Mouse (Mus musculus): ENCODE data around the gene Wdr53. TPM values are rescaled to one million over a fixed set of nuclear protein-coding genes. Genes with fewer than 3 reads are reported as not detected.
"Not testable (repeated sequence)": the region's sequence is repeated elsewhere in the genome, so short reads cannot be mapped to it uniquely, and the experiment has no call there.

The Wdr53 gene
- total RNA-seq, 2 experiments from 2014 or later = 10.9 to 11.9 TPM

GRCm38 (mm10) chr16:32275830-32276229, 28.8 kb downstream of the Wdr53 start:
- intact Hi-C loops (cut with DNase I) = no loop called here
- no peak for DNase-seq (ENCODE audit: low spot score in 2 of 2)

DNA sequence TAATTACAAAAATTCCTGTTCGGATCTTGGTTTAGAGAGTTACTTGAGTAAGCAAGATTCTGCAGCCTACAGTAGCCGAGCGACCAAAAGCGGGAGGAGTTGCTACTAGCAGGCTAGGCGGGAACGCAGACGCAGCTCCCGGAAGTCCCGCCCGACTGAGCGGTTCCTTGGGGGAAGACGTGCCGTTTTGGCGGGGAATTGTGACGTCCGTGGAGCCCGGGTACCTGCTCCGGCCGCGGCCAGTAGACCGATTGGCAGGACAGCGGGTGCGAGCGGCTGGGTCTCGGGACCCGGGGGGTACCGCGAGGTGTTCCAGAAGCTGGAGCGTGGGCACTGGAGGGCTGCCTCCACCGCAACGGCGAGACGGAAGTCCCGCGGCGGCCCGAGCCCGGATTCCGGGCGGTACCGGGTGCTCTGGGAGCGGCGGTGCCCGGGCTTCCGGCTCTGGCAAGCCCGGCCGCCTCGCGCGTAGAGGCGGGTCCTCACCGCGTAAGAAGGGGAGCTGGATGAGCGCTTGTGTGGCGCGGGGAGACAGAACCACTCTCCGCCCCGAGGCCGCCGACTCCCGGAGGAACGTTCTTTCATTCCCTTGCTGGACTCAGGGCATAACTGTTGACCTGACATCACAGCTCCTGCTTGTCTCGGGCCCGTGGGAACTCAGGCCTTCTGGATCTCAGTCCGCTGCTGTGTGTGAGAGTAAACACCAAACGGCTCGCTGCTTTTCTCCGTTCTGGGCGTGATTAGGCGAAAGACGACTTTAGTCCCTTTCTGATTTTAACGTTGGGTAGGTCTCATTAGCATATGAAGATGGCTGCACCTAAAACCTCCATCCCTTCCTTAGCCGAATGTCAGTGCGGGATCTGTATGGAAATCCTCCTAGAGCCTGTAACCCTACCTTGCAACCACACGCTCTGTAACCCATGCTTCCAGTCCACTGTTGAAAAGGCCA, 30.6 kb downstream of the Wdr53 start, which contains the start of gene Rnf168:
Rnf168 (plus strand) TSS at position 152 of the 949 bp plus-strand sequence.
- intact Hi-C loops (cut with DNase I) = no loop called here

GRCm38 (mm10) chr16:32278396-32278795, 31.4 kb downstream of the Wdr53 start:
- no peak for DNase-seq (ENCODE audit: low spot score in 2 of 2)
- intact Hi-C loops (cut with DNase I) = no loop called here

More for the DNA sequence above, 30.6 kb downstream of the Wdr53 start, which contains the start of gene Rnf168:
- DNase-seq (ENCODE audit: low spot score in 2 of 2) = peak; percentile 81 to 90

DNA sequence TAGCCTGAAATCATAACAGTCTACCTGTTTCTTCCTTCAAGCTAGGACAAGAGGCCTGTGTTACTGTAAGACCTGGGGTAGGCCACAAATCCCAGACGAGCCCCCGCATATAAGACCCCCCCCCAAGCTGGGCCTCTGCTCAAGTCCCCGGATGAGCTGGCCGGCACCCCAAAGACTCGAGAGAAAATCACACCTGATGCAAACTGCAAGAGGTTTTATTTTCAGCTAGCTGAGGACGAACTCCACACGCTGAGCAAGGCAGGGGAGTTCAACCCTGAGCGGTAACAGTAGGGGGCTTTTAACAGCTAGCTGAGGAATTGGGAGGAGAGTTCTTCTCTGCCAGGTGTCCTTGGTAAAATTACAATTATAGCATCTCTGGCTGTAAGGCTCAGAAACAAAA, 33.2 kb downstream of the Wdr53 start:
- intact Hi-C loops (cut with DNase I) = no loop called here

DNA sequence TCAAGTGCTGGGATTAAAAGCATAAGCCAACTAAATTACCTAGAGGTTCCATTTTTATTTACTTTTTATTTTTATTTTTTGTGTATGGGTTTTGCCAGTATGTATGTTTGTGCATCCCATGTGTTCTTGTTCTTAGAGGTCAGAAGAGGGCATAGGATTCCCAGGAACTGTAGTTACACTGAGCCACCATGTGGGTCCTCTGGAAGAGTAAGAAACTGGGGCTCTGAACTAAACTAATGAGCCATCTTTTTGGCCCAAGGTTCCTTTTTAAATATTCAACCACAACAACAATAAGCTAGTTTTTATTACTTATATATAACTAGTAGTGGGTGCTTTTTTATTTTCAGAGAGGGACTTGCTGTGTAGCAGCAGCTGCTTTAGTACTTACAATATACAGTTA, 35.6 kb downstream of the Wdr53 start:
- intact Hi-C loops (cut with DNase I) = no loop called here
- DNase-seq (ENCODE audit: low spot score in 2 of 2) = no peak

More for the DNA sequence above, 33.2 kb downstream of the Wdr53 start:
- DNase-seq (ENCODE audit: low spot score in 2 of 2) = no peak

GRCm38 (mm10) chr16:32291821-32292220, 44.8 kb downstream of the Wdr53 start:
- no peak for DNase-seq (ENCODE audit: low spot score in 2 of 2)
- intact Hi-C loops (cut with DNase I) = no loop called here

- DNase-seq (ENCODE audit: low spot score in 2 of 2); intact Hi-C loops (cut with DNase I): not testable (repeated sequence)
Observed at GRCm38 (mm10) chr16:32299617-32300016, 52.6 kb downstream of the Wdr53 start.

GRCm38 (mm10) chr16:32303046-32303445, 56.0 kb downstream of the Wdr53 start:
- intact Hi-C loops (cut with DNase I) = no loop called here
- no peak for DNase-seq (ENCODE audit: low spot score in 2 of 2)

GRCm38 (mm10) chr16:32303886-32304285, 56.9 kb downstream of the Wdr53 start:
- DNase-seq (ENCODE audit: low spot score in 2 of 2) = no peak
- intact Hi-C loops (cut with DNase I) = no loop called here

Small RNA genes within 50 kb of the gene (microRNA-seq; reads per million reads assigned to microRNA genes)
- gene Mir1946a = 0 reads per million in 2 experiments

Other genes starting within 250 kb of the Wdr53 start
- 10 to 100 TPM; 44.6 to 47.6 TPM for gene Senp5, start 243.9 kb upstream of the Wdr53 start, total RNA-seq (2021)
- gene Pak2, start 167.9 kb upstream of the Wdr53 start, total RNA-seq (2021) = 10 to 100 TPM; 26.5 to 27.8 TPM
- 10 to 100 TPM; 26.4 TPM for gene Pigx, start 147.5 kb upstream of the Wdr53 start, total RNA-seq (2021)
- gene Cep19, start 147.4 kb upstream of the Wdr53 start, total RNA-seq (2021) = 10 to 100 TPM; 68.6 to 71.2 TPM
- gene Nrros, start 81.6 kb upstream of the Wdr53 start, total RNA-seq (2021) = 10 to 100 TPM in 1 of 2 experiments, 1 to 10 TPM in 1; 8.5 to 12.3 TPM
- not detected for gene Bex6, start 67.4 kb upstream of the Wdr53 start, total RNA-seq (2021)
- gene Fbxo45, start 69 bp upstream of the Wdr53 start, total RNA-seq (2021) = 10 to 100 TPM; 41.4 to 44.7 TPM
- gene Smco1, start 24.2 kb downstream of the Wdr53 start, total RNA-seq (2021) = not detected
- 10 to 100 TPM; 25.4 to 28.6 TPM for gene Rnf168, start 30.2 kb downstream of the Wdr53 start, total RNA-seq (2021)
- gene Ubxn7, start 85.0 kb downstream of the Wdr53 start, total RNA-seq (2021) = 10 to 100 TPM; 52.5 to 55.7 TPM
- not detected for gene Tm4sf19, start 153.3 kb downstream of the Wdr53 start, total RNA-seq (2021)
- 10 to 100 TPM; 12.9 to 14.5 TPM for gene Tctex1d2, start 172.5 kb downstream of the Wdr53 start, total RNA-seq (2021)
- 10 to 100 TPM; 40.0 to 41.8 TPM for gene Pcyt1a, start 183.7 kb downstream of the Wdr53 start, total RNA-seq (2021)
- gene Slc51a, start 240.7 kb downstream of the Wdr53 start, total RNA-seq (2021) = not detected
- not detected for gene Zdhhc19, start 249.0 kb downstream of the Wdr53 start, total RNA-seq (2021)